Mouse (Mus musculus) cerebellum, adult 18-20 months (tissue): ENCODE data around the gene 6720489N17Rik.
"Not testable (repeated sequence)": the region's sequence is repeated elsewhere in the genome, so short reads cannot be mapped to it uniquely, and the experiment has no call there.

Source experiments
- DNase-seq, 2 experiments: peaks; one replicate each; pipeline ENCODE4 v3.0.0; 2021

6720489N17Rik gene

DNA sequence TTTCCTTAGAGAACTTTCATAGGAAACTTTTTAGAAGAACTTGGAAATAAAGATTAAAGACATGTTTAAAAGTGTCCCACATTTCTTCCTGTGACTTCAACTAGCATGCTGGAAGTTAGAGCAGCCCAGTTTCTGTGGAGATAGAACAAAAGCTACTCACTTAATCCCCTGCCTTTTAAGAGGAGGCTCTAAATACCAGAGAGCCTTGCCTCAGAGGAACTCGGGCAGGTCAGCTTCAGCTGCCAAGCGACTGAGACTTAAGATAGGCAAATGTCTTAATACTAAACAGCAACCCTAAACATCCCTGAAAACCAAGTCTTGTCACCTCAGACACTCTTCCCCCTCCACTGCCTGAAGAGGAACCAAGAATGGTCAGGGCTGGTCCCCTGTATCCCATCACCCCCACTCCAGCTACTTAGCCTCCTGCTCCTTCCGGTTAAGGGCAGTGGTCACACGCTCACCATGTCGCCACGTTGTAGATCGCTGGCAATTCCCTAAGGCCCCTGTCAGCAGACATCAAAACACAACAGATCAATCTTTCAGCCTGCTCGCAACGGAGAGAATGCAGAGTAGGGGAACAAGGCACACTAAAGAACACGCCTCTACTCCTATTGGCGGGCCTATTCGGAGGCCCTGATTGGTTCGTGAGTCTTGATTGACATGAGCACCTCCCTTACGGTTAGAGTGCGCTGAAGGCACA lies at the start of gene 6720489N17Rik:
6720489N17Rik (minus strand) TSS at position 606 of the 700 bp plus-strand sequence.
- DNase-seq: peak; percentile 54 to 75

DNA sequence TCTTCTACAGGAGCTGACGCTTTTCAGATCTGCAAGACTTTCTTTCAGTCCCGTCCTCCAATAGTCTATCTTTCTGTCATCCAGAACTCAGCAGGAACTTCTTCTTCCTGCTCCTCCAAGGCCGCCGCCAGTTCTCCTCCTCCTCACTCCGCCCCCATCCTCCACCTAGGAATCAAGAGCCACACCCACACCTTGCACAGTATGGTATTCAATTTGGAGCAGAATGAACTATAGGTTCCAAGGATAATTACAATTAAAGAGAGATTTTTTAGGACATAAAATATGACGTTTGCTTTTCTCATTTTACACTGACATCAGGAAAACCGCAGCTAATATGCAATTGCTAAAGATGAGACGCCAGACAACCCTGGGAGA lies 29.4 kb upstream of the 6720489N17Rik start:
- no peak for DNase-seq

DNA sequence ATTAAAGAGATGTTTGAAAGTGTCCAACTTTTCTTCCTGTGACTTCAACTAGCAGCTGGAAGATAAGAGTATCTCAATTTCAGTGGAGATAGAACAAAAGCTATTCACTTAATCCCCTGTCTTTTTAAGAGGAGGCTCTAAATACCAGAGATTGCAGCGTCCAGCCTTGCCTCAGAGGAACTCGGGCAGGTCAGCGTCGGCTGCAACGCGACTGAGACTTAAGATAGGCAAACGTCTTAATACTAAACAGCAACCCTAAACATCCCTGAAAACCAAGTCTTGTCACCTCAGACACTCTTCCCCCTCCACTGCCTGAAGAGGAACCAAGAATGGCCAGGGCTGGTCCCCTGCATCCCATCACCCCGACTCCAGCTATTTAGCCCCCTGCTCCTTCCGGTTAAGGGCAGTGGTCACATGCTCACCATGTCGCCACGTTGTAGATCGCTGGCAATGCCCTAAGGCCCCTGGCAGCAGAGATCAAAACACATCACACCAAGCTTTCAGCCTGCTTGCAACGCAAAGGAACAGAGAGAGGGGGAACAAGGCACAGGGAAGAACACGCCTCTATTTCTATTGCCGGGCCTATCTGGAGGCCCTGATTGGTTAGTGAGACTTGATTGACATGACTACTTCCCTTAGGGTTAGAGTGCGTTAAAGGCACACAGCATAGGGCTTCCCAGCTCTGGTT lies 28.8 kb upstream of the 6720489N17Rik start:
- DNase-seq: peak; percentile 63 to 78

DNA sequence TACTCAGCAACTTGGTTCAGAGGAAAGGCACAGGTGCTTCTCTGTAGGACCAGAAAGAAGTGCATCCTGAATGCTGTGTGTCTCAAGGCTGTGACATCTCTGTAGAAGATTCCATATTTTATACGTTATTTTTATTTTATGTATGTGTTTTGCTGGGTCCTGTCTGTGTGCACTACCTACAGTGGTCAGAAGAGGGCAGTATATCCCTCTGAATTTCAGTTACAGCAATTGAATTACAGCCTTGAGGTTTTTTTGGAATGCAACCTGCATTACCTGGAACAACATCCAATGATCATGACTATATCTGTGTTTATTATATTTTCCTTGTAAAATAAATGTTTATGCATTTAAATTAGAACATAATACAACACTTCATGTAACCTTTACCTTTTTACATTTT lies 3.1 kb upstream of the 6720489N17Rik start:
- peak; percentile 2 to 5 for DNase-seq

DNA sequence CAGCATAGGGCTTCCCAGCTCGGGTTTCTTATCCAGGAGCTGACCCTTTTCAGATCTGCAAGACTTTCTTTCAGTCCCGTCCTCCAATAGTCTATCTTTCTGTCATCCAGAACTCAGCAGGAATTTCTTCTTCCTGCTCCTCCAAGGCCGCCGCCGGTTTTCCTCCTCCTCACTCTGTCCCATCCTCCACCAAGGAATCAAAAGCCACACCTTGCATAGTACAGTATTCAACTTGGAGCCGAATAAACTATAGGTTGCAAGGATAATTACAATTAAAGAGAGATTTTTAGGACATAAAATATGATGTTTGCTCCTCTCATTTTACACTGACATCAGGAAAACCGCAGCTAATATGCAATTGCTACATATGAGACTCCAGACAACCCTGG lies 289 bp upstream of the 6720489N17Rik start:
- not testable (repeated sequence) for DNase-seq

DNA sequence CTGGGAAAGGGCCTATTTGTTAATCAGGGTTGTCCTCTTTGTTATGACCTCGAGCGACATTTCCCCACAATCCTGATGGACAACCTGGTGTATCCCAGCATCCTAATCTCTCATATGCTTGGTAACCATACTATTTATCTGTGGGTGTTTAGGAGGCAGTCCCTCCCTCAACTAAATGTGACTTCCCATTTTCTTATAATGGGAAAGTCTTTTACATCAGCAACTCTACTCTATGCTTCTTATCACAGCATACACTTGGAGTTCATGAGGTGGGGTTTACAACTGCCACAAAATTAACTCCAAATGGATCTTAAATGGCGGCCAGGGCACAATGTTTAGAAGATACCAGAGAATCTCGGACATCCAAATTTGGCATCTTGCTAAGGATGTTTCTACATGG lies 6.5 kb downstream of the 6720489N17Rik start:
- not testable (repeated sequence) for DNase-seq

DNA sequence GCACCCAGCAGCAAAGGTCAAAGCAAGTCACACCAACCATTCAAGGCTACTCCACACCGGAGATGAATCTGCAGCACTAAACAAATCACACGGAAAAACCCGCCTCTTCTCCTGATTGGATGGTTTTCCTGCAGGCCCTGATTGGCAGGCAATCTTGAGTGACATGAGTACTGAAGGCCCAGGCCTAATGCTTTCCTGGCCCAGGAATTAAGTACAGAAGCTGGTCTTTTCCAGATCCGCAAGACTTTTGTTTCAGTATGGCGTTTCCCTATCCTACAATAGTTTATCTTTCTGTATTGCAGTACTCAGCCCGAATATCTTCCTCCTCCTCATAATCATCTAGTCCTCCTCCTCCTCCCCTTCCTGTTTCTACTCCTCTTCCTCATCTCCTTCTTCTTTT lies 52.9 kb downstream of the 6720489N17Rik start, which contains the start of gene Zfp934:
Zfp934 (minus strand) TSS at position 101 of the 400 bp plus-strand sequence.
- DNase-seq: not testable (repeated sequence)

DNA sequence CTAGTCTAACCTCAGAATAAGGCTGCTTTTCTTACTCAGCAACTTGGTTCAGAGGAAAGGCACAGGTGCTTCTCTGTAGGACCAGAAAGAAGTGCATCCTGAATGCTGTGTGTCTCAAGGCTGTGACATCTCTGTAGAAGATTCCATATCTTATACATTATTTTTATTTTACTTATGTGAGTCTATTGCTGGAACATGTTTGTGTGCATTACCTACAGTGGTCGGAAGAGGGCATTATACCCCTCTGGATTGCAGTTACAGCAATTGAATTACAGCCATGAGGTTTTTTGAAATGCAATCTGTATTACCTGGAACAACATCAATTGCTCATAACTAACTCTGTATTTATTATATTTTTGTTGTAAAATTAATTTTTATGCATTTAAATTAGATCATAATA lies 62.3 kb downstream of the 6720489N17Rik start:
- DNase-seq: peak; percentile 3 to 8

DNA sequence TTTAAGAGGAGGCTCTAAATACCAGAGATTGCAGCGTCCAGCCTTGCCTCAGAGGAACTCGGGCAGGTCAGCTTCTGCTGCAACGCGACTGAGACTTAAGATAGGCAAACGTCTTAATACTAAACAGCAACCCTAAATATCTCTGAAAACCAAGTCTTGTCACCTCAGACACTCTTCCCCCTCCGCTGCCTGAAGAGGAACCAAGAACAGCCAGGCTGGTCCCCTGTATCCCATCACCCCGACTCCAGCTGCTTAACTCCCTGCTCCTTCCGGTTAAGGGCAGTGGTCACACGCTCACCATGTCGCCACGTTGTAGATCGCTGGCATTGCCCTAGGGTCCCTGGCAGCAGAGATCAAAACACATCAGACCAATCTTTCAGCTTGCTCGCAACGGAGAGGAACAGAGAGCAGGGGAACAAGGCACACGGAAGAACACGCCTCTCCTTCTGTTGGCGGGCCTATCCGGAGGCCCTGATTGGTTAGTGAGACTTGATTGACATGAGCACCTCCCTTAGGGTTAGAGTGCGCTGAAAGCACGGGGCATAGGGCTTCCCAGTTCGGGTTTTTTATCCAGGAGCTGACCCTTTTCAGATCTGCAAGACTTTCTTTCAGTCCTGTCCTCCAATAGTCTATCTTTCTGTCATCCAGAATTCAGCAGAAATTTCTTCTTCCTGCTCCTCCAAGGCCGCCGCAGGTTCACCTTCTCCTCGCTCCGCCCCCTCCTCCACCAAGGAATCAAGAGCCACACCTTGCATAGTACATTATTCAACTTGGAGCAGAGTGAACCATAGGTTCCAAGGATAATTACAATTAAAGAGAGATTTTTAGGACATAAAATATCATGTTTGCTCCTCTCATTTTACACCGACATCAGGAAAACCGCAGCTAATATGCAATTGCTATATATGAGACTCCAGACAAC lies 65.5 kb downstream of the 6720489N17Rik start, which contains the start of gene Zfp935:
Zfp935 (minus strand) TSS at position 323 of the 922 bp plus-strand sequence.
- peak; percentile 65 to 68 for DNase-seq
